Mouse (Mus musculus) intestine, embryonic 16.5 days (tissue): Measurements from ENCODE around the gene Vps8. TPM values are rescaled to one million over a fixed set of nuclear protein-coding genes. Genes with fewer than 3 reads are reported as not detected.

Source experiments
- ATAC-seq: fragments of 200-750 bp; cut with Nextera tagmentation; 2 replicates; pipeline ENCODE4 v1.8.0; 2017; ENCODE audit warnings: moderate TSS enrichment, moderate library complexity
- H3K27ac ChIP-seq: fragments of 300-500 bp; sonication (generic); 2 replicates; pipeline ENCODE4 v1.5.1; 2014; ENCODE audit warnings: mild to moderate bottlenecking, low read length
- H3K27me3 ChIP-seq: fragments of 300-500 bp; sonication (generic); replicated peaks from 2 replicates; pipeline ENCODE4 v1.6.1; 2014; ENCODE audit warnings: low read length, control low read depth, mixed read lengths; ENCODE audit not compliant: control insufficient read depth, insufficient read depth
- H3K36me3 ChIP-seq: fragments of 300-500 bp; sonication (generic); 2 replicates; pipeline ENCODE4 v1.6.1; 2014; ENCODE audit warnings: low read length, control low read depth; ENCODE audit not compliant: control insufficient read depth, insufficient read depth
- H3K4me1 ChIP-seq: fragments of 300-500 bp; sonication (generic); 2 replicates; pipeline ENCODE4 v1.6.1; 2014; ENCODE audit warnings: low read length, control low read depth, mixed read lengths; ENCODE audit not compliant: control insufficient read depth, insufficient read depth
- H3K4me2 ChIP-seq: fragments of 300-500 bp; sonication (generic); 2 replicates; pipeline ENCODE4 v1.6.1; 2014; ENCODE audit warnings: low read depth, low read length, control low read depth
- H3K4me3 ChIP-seq: fragments of 300-500 bp; sonication (generic); 2 replicates; pipeline ENCODE4 v1.5.1; 2014; ENCODE audit warnings: mild to moderate bottlenecking, low read length
- H3K9ac ChIP-seq: fragments of 300-500 bp; sonication (generic); 2 replicates; pipeline ENCODE4 v1.6.1; 2014; ENCODE audit warnings: low read depth, low read length
- H3K9me3 ChIP-seq: fragments of 300-500 bp; sonication (generic); 2 replicates; pipeline ENCODE4 v1.6.1; 2016; ENCODE audit warnings: low read length, control low read depth; ENCODE audit not compliant: control insufficient read depth
- WGBS: fragments of 180-500 bp; shearing (Covaris S2); extraction: QIAGEN DNeasy Blood & Tissue Kit; methylation state at CpG from one replicate; pipeline ENCODE4 v1.1.7; 2014; 5-methylcytosine and 5-hydroxymethylcytosine counted together
- polyA plus RNA-seq: library from polyadenylated mRNA; unstranded; fragments of >200 nt; fragmentation: Nextera tagmentation; extraction: Ambion mirVana; gene quantifications from 2 replicates; pipeline ENCODE4 v1.2.1, GENCODE M21; 2015

The Vps8 gene
- polyA plus RNA-seq, 1 experiment from 2014 or later = 16.6 TPM

GRCm38 (mm10) chr16:21538889-21539288, 116.0 kb downstream of the Vps8 start:
- 53% methylated on average over 2 of the region's 2 CpGs for WGBS
- no peak overlapping the region for H3K9ac ChIP-seq
- no peaks in the 10 kb centered on the region for H3K36me3 ChIP-seq
- H3K4me3 ChIP-seq = no peak overlapping the region
- no peak overlapping the region for H3K27ac ChIP-seq
- H3K27me3 ChIP-seq = no peaks in the 10 kb centered on the region
- H3K4me1 ChIP-seq = no peaks in the 10 kb centered on the region
- no peaks in the 10 kb centered on the region for H3K9me3 ChIP-seq
- H3K4me2 ChIP-seq = no peak overlapping the region
- ATAC-seq = no peak

GRCm38 (mm10) chr16:21542559-21542958, 119.6 kb downstream of the Vps8 start:
- Histone ChIP-seq H3K4me3 (no peak overlapping the region), H3K9ac (no peak overlapping the region), H3K9me3 (no peaks in the 10 kb centered on the region), H3K36me3 (no peaks in the 10 kb centered on the region), H3K27me3 (no peaks in the 10 kb centered on the region), H3K4me1 (no peaks in the 10 kb centered on the region), H3K4me2 (no peak overlapping the region), H3K27ac (no peak overlapping the region)
- ATAC-seq = no peak
- 85% methylated on average over 1 of the region's 1 CpGs for WGBS

GRCm38 (mm10) chr16:21547446-21547845, 124.5 kb downstream of the Vps8 start:
- no peaks in the 10 kb centered on the region for H3K36me3 ChIP-seq
- no peak overlapping the region for H3K4me3 ChIP-seq
- no peak overlapping the region for H3K9ac ChIP-seq
- 85% methylated on average over 5 of the region's 5 CpGs for WGBS
- no peak for ATAC-seq
- H3K27ac ChIP-seq = no peak overlapping the region
- H3K4me1 ChIP-seq = no peaks in the 10 kb centered on the region
- no peak overlapping the region for H3K4me2 ChIP-seq
- no peaks in the 10 kb centered on the region for H3K9me3 ChIP-seq
- H3K27me3 ChIP-seq = no peaks in the 10 kb centered on the region

- Histone ChIP-seq H3K4me1 (no peaks in the 10 kb centered on the region), H3K27me3 (no peaks in the 10 kb centered on the region), H3K4me2 (no peak overlapping the region), H3K9ac (no peak overlapping the region), H3K4me3 (no peak overlapping the region), H3K27ac (no peak overlapping the region), H3K9me3 (no peaks in the 10 kb centered on the region), H3K36me3 (no peaks in the 10 kb centered on the region)
- ATAC-seq = no peak
- 76% methylated on average over 4 of the region's 4 CpGs for WGBS
These were observed 126.8 kb downstream of the Vps8 start for GRCm38 (mm10) chr16:21549751-21550150.

- H3K4me2 ChIP-seq = no peak overlapping the region
- no peak for ATAC-seq
- H3K27me3 ChIP-seq = no peaks in the 10 kb centered on the region
- H3K4me1 ChIP-seq = no peaks in the 10 kb centered on the region
- H3K27ac ChIP-seq = no peak overlapping the region
- H3K9me3 ChIP-seq = no peaks in the 10 kb centered on the region
- H3K9ac ChIP-seq = no peak overlapping the region
- H3K36me3 ChIP-seq = no peaks in the 10 kb centered on the region
- 60% methylated on average over 7 of the region's 7 CpGs for WGBS
- H3K4me3 ChIP-seq = no peak overlapping the region
These were observed 127.5 kb downstream of the Vps8 start for GRCm38 (mm10) chr16:21550453-21550852.

GRCm38 (mm10) chr16:21553506-21553905, 130.6 kb downstream of the Vps8 start:
- no peak overlapping the region for H3K27ac ChIP-seq
- no peaks in the 10 kb centered on the region for H3K27me3 ChIP-seq
- no peaks in the 10 kb centered on the region for H3K9me3 ChIP-seq
- no peak overlapping the region for H3K4me3 ChIP-seq
- no peak overlapping the region for H3K9ac ChIP-seq
- H3K4me2 ChIP-seq = no peak overlapping the region
- whole genome bisulfite sequencing = 79% methylated on average over 3 of the region's 3 CpGs
- no peak for ATAC-seq
- no peaks in the 10 kb centered on the region for H3K36me3 ChIP-seq
- no peaks in the 10 kb centered on the region for H3K4me1 ChIP-seq

GRCm38 (mm10) chr16:21562625-21563300, 139.8 kb downstream of the Vps8 start:
- ATAC-seq = no peak
- Histone ChIP-seq H3K4me2 (no peak overlapping the region), H3K9me3 (no peaks in the 10 kb centered on the region), H3K4me3 (no peak overlapping the region), H3K27ac (no peak overlapping the region), H3K9ac (no peak overlapping the region), H3K36me3 (no peaks in the 10 kb centered on the region; the same call in 1 of the 2 replicates), H3K27me3 (no peaks in the 10 kb centered on the region), H3K4me1 (no peaks in the 10 kb centered on the region)
- WGBS = 71% methylated on average over 3 of the region's 3 CpGs

- Histone ChIP-seq H3K4me2 (no peak overlapping the region), H3K27ac (no peak overlapping the region), H3K4me1 (no peaks in the 10 kb centered on the region), H3K9me3 (no peaks in the 10 kb centered on the region), H3K36me3 (no peaks in the 10 kb centered on the region; the same call in 1 of the 2 replicates), H3K4me3 (no peak overlapping the region), H3K9ac (no peak overlapping the region), H3K27me3 (no peaks in the 10 kb centered on the region)
- peak; percentile 71; the same call in 1 of the 2 replicates for ATAC-seq
- 80% methylated on average over 6 of the region's 6 CpGs for WGBS
These were observed 140.4 kb downstream of the Vps8 start for GRCm38 (mm10) chr16:21563322-21563721.

- Histone ChIP-seq H3K9ac (no peak overlapping the region), H3K27me3 (no peaks in the 10 kb centered on the region), H3K4me3 (no peak overlapping the region), H3K36me3 (no peaks in the 10 kb centered on the region), H3K4me2 (no peak overlapping the region), H3K27ac (no peak overlapping the region), H3K9me3 (no peaks in the 10 kb centered on the region), H3K4me1 (no peaks in the 10 kb centered on the region)
- ATAC-seq = no peak
- 95% methylated on average over 5 of the region's 5 CpGs for WGBS
These were observed 144.2 kb downstream of the Vps8 start for GRCm38 (mm10) chr16:21567093-21567492.

- ATAC-seq = no peak
- 66% methylated on average over 7 of the region's 7 CpGs for WGBS
- Histone ChIP-seq H3K27ac (no peak overlapping the region), H3K9me3 (no peaks in the 10 kb centered on the region), H3K36me3 (no peaks in the 10 kb centered on the region), H3K27me3 (no peaks in the 10 kb centered on the region), H3K4me1 (no peaks in the 10 kb centered on the region), H3K4me3 (no peak overlapping the region), H3K9ac (no peak overlapping the region), H3K4me2 (no peak overlapping the region)
These were observed 147.0 kb downstream of the Vps8 start for GRCm38 (mm10) chr16:21569952-21570351.
